Mouse (Mus musculus) brain, adult 2 months (tissue): ENCODE measurements around the gene Gpc6.
"Not testable (repeated sequence)": the region's sequence is repeated elsewhere in the genome, so short reads cannot be mapped to it uniquely, and the experiment has no call there.

ENCODE experiments used
- DNase-seq: peaks from one replicate; pipeline ENCODE4 v3.0.0; 2011; ENCODE audit warnings: low read depth, low spot score

Gene Gpc6

GRCm38 (mm10) chr14:117361965-117362309, 436.8 kb downstream of the Gpc6 start:
- no peak for DNase-seq

- no peak for DNase-seq
Observed at GRCm38 (mm10) chr14:117369331-117369866, 444.3 kb downstream of the Gpc6 start.

GRCm38 (mm10) chr14:117376822-117377376, 451.8 kb downstream of the Gpc6 start:
- no peak for DNase-seq

- no peak for DNase-seq
Observed at GRCm38 (mm10) chr14:117379979-117380378, 454.9 kb downstream of the Gpc6 start.

GRCm38 (mm10) chr14:117383188-117383587, 458.1 kb downstream of the Gpc6 start:
- DNase-seq, result peak; percentile 48

- no peak for DNase-seq
Observed at GRCm38 (mm10) chr14:117384096-117384770, 459.1 kb downstream of the Gpc6 start.

GRCm38 (mm10) chr14:117385731-117386270, 460.7 kb downstream of the Gpc6 start:
- no peak for DNase-seq

GRCm38 (mm10) chr14:117390794-117391320, 465.7 kb downstream of the Gpc6 start:
- no peak for DNase-seq

GRCm38 (mm10) chr14:117391412-117391811, 466.3 kb downstream of the Gpc6 start:
- no peak for DNase-seq

GRCm38 (mm10) chr14:117397165-117397564, 472.1 kb downstream of the Gpc6 start:
- DNase-seq, result no peak

- DNase-seq, result peak; percentile 57
Observed at GRCm38 (mm10) chr14:117407824-117408524, 482.9 kb downstream of the Gpc6 start.

- peak; percentile 75 for DNase-seq
Observed at GRCm38 (mm10) chr14:117408525-117408835, 483.4 kb downstream of the Gpc6 start.

- DNase-seq, result peak; percentile 76
Observed at GRCm38 (mm10) chr14:117409778-117410177, 484.7 kb downstream of the Gpc6 start.

GRCm38 (mm10) chr14:117410511-117410910, 485.4 kb downstream of the Gpc6 start:
- no peak for DNase-seq

GRCm38 (mm10) chr14:117415045-117415444, 489.9 kb downstream of the Gpc6 start:
- no peak for DNase-seq

- no peak for DNase-seq
Observed at GRCm38 (mm10) chr14:117419561-117420218, 494.6 kb downstream of the Gpc6 start.

GRCm38 (mm10) chr14:117421170-117421569, 496.1 kb downstream of the Gpc6 start:
- no peak for DNase-seq

- peak; percentile 57 for DNase-seq
Observed at GRCm38 (mm10) chr14:117426116-117426515, 501.0 kb downstream of the Gpc6 start.

GRCm38 (mm10) chr14:117427776-117428175, 502.7 kb downstream of the Gpc6 start:
- DNase-seq, result no peak

- no peak for DNase-seq
Observed at GRCm38 (mm10) chr14:117435739-117436138, 510.6 kb downstream of the Gpc6 start.

GRCm38 (mm10) chr14:117446675-117447231, 521.6 kb downstream of the Gpc6 start:
- DNase-seq, result not testable (repeated sequence)
